Mouse (Mus musculus): ENCODE results near the gene Ppp1r3f. TPM values are rescaled to one million over a fixed set of nuclear protein-coding genes. Genes with fewer than 3 reads are reported as not detected.

The Ppp1r3f gene
- 1 to 10 TPM in 1 of 2 experiments, under 1 TPM in 1; 0.33 to 2.0 TPM for total RNA-seq (2023)

GRCm38 (mm10) chrX:7574087-7574884, at the start of gene Ppp1r3f:
Gene Ppp1r3f (minus strand): TSS chrX:7574283.

GRCm38 (mm10) chrX:7606783-7607182, 32.7 kb upstream of the Ppp1r3f start, which contains the start of gene Cacna1f:
Gene Cacna1f (plus strand): TSS chrX:7607083.

GRCm38 (mm10) chrX:7604879-7605574, 30.9 kb upstream of the Ppp1r3f start, which contains the start of gene Ccdc22:
Gene Ccdc22 (minus strand): TSS chrX:7605517.

GRCm38 (mm10) chrX:7573176-7574086, 652 bp downstream of the Ppp1r3f start, which contains the start of gene Foxp3:
Gene Foxp3 (plus strand): TSS chrX:7573644.

Other genes starting within 250 kb of the Ppp1r3f start
- under 1 TPM; 0.31 to 0.44 TPM for gene Usp27x, start 198.5 kb downstream of the Ppp1r3f start, total RNA-seq (2023)
- gene Foxp3, start 639 bp downstream of the Ppp1r3f start, total RNA-seq (2023) = not detected
- 10 to 100 TPM; 19.7 to 20.2 TPM for gene Ccdc22, start 31.2 kb upstream of the Ppp1r3f start, total RNA-seq (2023)
- gene Cacna1f, start 32.8 kb upstream of the Ppp1r3f start, total RNA-seq (2023) = under 1 TPM; 0.11 to 0.15 TPM
- 1 to 10 TPM; 1.3 to 3.3 TPM for gene Syp, start 64.2 kb upstream of the Ppp1r3f start, total RNA-seq (2023)
- gene Prickle3, start 83.0 kb upstream of the Ppp1r3f start, total RNA-seq (2023) = 10 to 100 TPM; 39.9 to 49.9 TPM
- 100 to 1,000 TPM; 423 to 453 TPM for gene Plp2, start 97.1 kb upstream of the Ppp1r3f start, total RNA-seq (2023)
- under 1 TPM in 1 of 2 experiments, not detected in 1; 0.20 TPM for gene Magix, start 107.0 kb upstream of the Ppp1r3f start, total RNA-seq (2023)
- gene Gpkow, start 122.8 kb upstream of the Ppp1r3f start, total RNA-seq (2023) = 10 to 100 TPM; 28.3 to 29.5 TPM
- 10 to 100 TPM; 38.2 to 41.9 TPM for gene Wdr45, start 140.1 kb upstream of the Ppp1r3f start, total RNA-seq (2023)
- gene Gm45208, start 148.0 kb upstream of the Ppp1r3f start, total RNA-seq (2023) = not detected
- 1 to 10 TPM; 5.0 to 5.5 TPM for gene Praf2, start 154.2 kb upstream of the Ppp1r3f start, total RNA-seq (2023)
- under 1 TPM; 0.57 to 0.90 TPM for gene Ccdc120, start 176.6 kb upstream of the Ppp1r3f start, total RNA-seq (2023)
- 10 to 100 TPM; 68.1 to 79.5 TPM for gene Tfe3, start 188.3 kb upstream of the Ppp1r3f start, total RNA-seq (2023)
- gene Gripap1, start 215.5 kb upstream of the Ppp1r3f start, total RNA-seq (2023) = 100 to 1,000 TPM; 123 to 144 TPM
- 1 to 10 TPM; 1.2 to 7.5 TPM for gene Kcnd1, start 248.0 kb upstream of the Ppp1r3f start, total RNA-seq (2023)

All from neutrophil, adult 83 days (primary cell).